Mouse (Mus musculus) neutrophil, adult 5-6 weeks (primary cell): ENCODE results near the gene Tuba4a. TPM values are rescaled to one million over a fixed set of nuclear protein-coding genes. Genes with fewer than 3 reads are reported as not detected.
A peak's percentile ranks its signal among the peaks of the same experiment; 100 is the strongest.

ENCODE experiments used
- ATAC-seq: fragments of 151-379, 151-347 bp; 2 replicates; pipeline ENCODE4 v1.8.0; 2017; ENCODE audit warnings: mild to moderate bottlenecking, moderate TSS enrichment; ENCODE audit not compliant: insufficient number of reproducible peaks, poor library complexity, low FRiP score, severe bottlenecking; ENCODE audit errors: extremely low read depth
- total RNA-seq: library from RNA; stranded (forward); fragments of 200-1000 nt; gene quantifications from 2 replicates; pipeline ENCODE4 v1.2.3, GENCODE M21; 2017

Tuba4a gene
- total RNA-seq, 1 experiment from 2014 or later: 83.7 TPM

GRCm38 (mm10) chr1:75215785-75216184 is 3.9 kb downstream of the Tuba4a start:
- no peak for ATAC-seq

- ATAC-seq: no peak
These were observed 4.8 kb downstream of the Tuba4a start for GRCm38 (mm10) chr1:75214886-75215285.

- ATAC-seq: no peak
These were observed 5.2 kb downstream of the Tuba4a start for GRCm38 (mm10) chr1:75214442-75214841.

GRCm38 (mm10) chr1:75213096-75213495 is 6.6 kb downstream of the Tuba4a start:
- ATAC-seq: 0 out of 2 replicates have a peak, but pooled peaks have one; percentile 6

GRCm38 (mm10) chr1:75212542-75212941 is 7.1 kb downstream of the Tuba4a start:
- ATAC-seq: no peak

GRCm38 (mm10) chr1:75211141-75211708 is 8.4 kb downstream of the Tuba4a start:
- ATAC-seq: no peak

- ATAC-seq: peak; percentile 94
These were observed 9.3 kb downstream of the Tuba4a start, which contains the start of the genes Glb1l and Stk16 for GRCm38 (mm10) chr1:75210136-75211087. Glb1l (minus strand) TSS chr1:75210813. Stk16 (plus strand) TSS chr1:75210838.

GRCm38 (mm10) chr1:75208967-75209678 is 10.5 kb downstream of the Tuba4a start:
- no peak for ATAC-seq

GRCm38 (mm10) chr1:75201236-75201635 is 18.4 kb downstream of the Tuba4a start:
- no peak for ATAC-seq

- no peak; the same call in 1 of the 2 replicates for ATAC-seq
These were observed 27.2 kb downstream of the Tuba4a start for GRCm38 (mm10) chr1:75192452-75192851.

- peak; percentile 95 for ATAC-seq
These were observed 27.9 kb downstream of the Tuba4a start, which contains the start of the genes Ankzf1 and Atg9a for GRCm38 (mm10) chr1:75191622-75192402. Ankzf1 (plus strand) TSS chr1:75192151. Atg9a (minus strand) TSS chr1:75192196.

GRCm38 (mm10) chr1:75191258-75191621 is 28.4 kb downstream of the Tuba4a start:
- ATAC-seq: no peak

- no peak for ATAC-seq
These were observed 29.1 kb downstream of the Tuba4a start for GRCm38 (mm10) chr1:75190577-75190976.

- ATAC-seq: peak; percentile 68
These were observed 31.7 kb downstream of the Tuba4a start for GRCm38 (mm10) chr1:75187914-75188483.

- ATAC-seq: no peak
These were observed 32.5 kb downstream of the Tuba4a start for GRCm38 (mm10) chr1:75187126-75187525.

GRCm38 (mm10) chr1:75185495-75185894 is 34.2 kb downstream of the Tuba4a start:
- ATAC-seq: no peak

- no peak for ATAC-seq
These were observed 37.5 kb downstream of the Tuba4a start for GRCm38 (mm10) chr1:75182160-75182559.

GRCm38 (mm10) chr1:75181377-75181870 is 38.2 kb downstream of the Tuba4a start:
- ATAC-seq: no peak
